Mouse (Mus musculus) liver, embryonic 14.5 days (tissue): ENCODE results near the gene Trp63. TPM values are rescaled to one million over a fixed set of nuclear protein-coding genes. Genes with fewer than 3 reads are reported as not detected.

Experiments
- ATAC-seq: fragments of 200-750 bp; cut with Nextera tagmentation; 2 replicates; pipeline ENCODE4 v1.8.0; 2017; ENCODE audit warnings: moderate number of reproducible peaks, mild to moderate bottlenecking, moderate library complexity; ENCODE audit not compliant: insufficient read depth
- DNase-seq, 3 experiments: peaks; one replicate each; pipeline ENCODE4 v3.0.0-alpha.2; 2012 to 2013; ENCODE audit warnings: low read depth in 3 of 3, low spot score in 3 of 3
- H3K27ac ChIP-seq: fragments of 300-500 bp; sonication (generic); 2 replicates; pipeline ENCODE4 v1.5.1; 2014; ENCODE audit warnings: moderate library complexity, mild to moderate bottlenecking, control low read depth, inconsistent platforms
- H3K27me3 ChIP-seq: fragments of 300-500 bp; sonication (generic); 2 replicates; pipeline ENCODE4 v1.6.1; 2014; ENCODE audit warnings: mild to moderate bottlenecking, low read length, moderate library complexity; ENCODE audit not compliant: control insufficient read depth, insufficient read depth
- H3K36me3 ChIP-seq: fragments of 300-500 bp; sonication (generic); replicated peaks from 2 replicates; pipeline ENCODE4 v1.6.1; 2014; ENCODE audit warnings: low read depth; ENCODE audit not compliant: control insufficient read depth, insufficient read depth
- H3K4me1 ChIP-seq, 2 experiments: fragments of 200-500 bp in 1 of 2; fragments of 300-500 bp in 1 of 2; sonication (generic) in 1 of 2; replicated peaks; 2 replicates each; pipeline ENCODE4 v1.6.1; 2012 to 2014; ENCODE audit warnings: antibody characterized with exemption in 1 of 2, inconsistent platforms in 1 of 2, low read length in 1 of 2; ENCODE audit not compliant: control insufficient read depth in 2 of 2, insufficient read depth in 2 of 2
- H3K4me2 ChIP-seq: fragments of 300-500 bp; sonication (generic); 2 replicates; pipeline ENCODE4 v1.6.1; 2014; ENCODE audit warnings: low read depth, mild to moderate bottlenecking, control low read depth, moderate library complexity
- H3K4me3 ChIP-seq, 2 experiments: fragments of 200-500 bp in 1 of 2; fragments of 300-500 bp in 1 of 2; sonication (generic) in 1 of 2; 2 replicates each; pipeline ENCODE4 v1.5.1; 2012 to 2014; ENCODE audit warnings: low read depth in 2 of 2, low read length in 2 of 2, mild to moderate bottlenecking in 2 of 2, control low read depth in 1 of 2, inconsistent platforms in 1 of 2, moderate library complexity in 1 of 2; ENCODE audit not compliant: insufficient read depth in 1 of 2
- H3K9ac ChIP-seq: fragments of 300-500 bp; sonication (generic); replicated peaks from 2 replicates; pipeline ENCODE4 v1.6.1; 2014; ENCODE audit warnings: mild to moderate bottlenecking, control low read depth, moderate library complexity
- H3K9me3 ChIP-seq: fragments of 300-500 bp; sonication (generic); 2 replicates; pipeline ENCODE4 v1.6.1; 2016; ENCODE audit warnings: low read length, mixed read lengths; ENCODE audit not compliant: control insufficient read depth
- CTCF ChIP-seq: IDR thresholded peaks from 2 replicates; pipeline ENCODE4 v1.5.1; 2016; ENCODE audit warnings: antibody characterized with exemption, low read depth, control low read depth
- EP300 ChIP-seq: IDR thresholded peaks from 2 replicates; pipeline ENCODE4 v1.6.1; 2016; ENCODE audit warnings: antibody characterized with exemption, low read depth
- WGBS: fragments of 180-500 bp; shearing (Covaris S2); extraction: QIAGEN DNeasy Blood & Tissue Kit; methylation state at CpG from one replicate; pipeline ENCODE4 v1.1.7; 2014; ENCODE audit not compliant: insufficient replicate concordance; 5-methylcytosine and 5-hydroxymethylcytosine counted together
- polyA plus RNA-seq, 2 experiments: library from polyadenylated mRNA; depleted of rRNA in 1 of 2; stranded (reverse) in 1 of 2; unstranded in 1 of 2; fragments of >200 nt; fragmentation: Nextera tagmentation in 1 of 2; extraction: Ambion mirVana in 1 of 2; gene quantifications; 2 replicates each; pipeline versions ENCODE4 v1.2.1 to v1.2.3; 2012 to 2014

The Trp63 gene
- polyA plus RNA-seq, 2 experiments, result 0.02 TPM; not detected in 1

- Histone ChIP-seq H3K4me2 (no peak overlapping the region), H3K27ac (no peak overlapping the region), H3K27me3 (no peaks in the 10 kb centered on the region), H3K9me3 (no peaks in the 10 kb centered on the region), H3K36me3 (no peaks in the 10 kb centered on the region), H3K4me3 (no peak overlapping the region), H3K4me1 (no peaks in the 10 kb centered on the region), H3K9ac (no peak overlapping the region)
- ATAC-seq (no peak), DNase-seq (no peak)
- 73% methylated on average over 7 of the region's 7 CpGs for WGBS
- TF ChIP-seq EP300 (no peak), CTCF (no peak)
These were observed 91.0 kb downstream of the Trp63 start for GRCm38 (mm10) chr16:25774611-25775010.

GRCm38 (mm10) chr16:25777501-25777900 lies 93.9 kb downstream of the Trp63 start:
- Histone ChIP-seq H3K27me3 (no peaks in the 10 kb centered on the region), H3K4me3 (no peak overlapping the region), H3K4me2 (no peak overlapping the region), H3K4me1 (no peaks in the 10 kb centered on the region), H3K9me3 (no peaks in the 10 kb centered on the region), H3K36me3 (no peaks in the 10 kb centered on the region), H3K9ac (no peak overlapping the region), H3K27ac (no peak overlapping the region)
- 33% methylated on average over 1 of the region's 1 CpGs for WGBS
- no peak for TF ChIP-seq CTCF
- TF ChIP-seq EP300, result no peak
- ATAC-seq, result no peak
- no peak for DNase-seq

- no peak overlapping the region for H3K9ac ChIP-seq
- no peak for DNase-seq
- H3K27ac ChIP-seq, result no peak overlapping the region
- no peaks in the 10 kb centered on the region for H3K4me1 ChIP-seq
- H3K27me3 ChIP-seq, result no peaks in the 10 kb centered on the region
- no peak overlapping the region for H3K4me2 ChIP-seq
- no peak for ATAC-seq
- 41% methylated on average over 4 of the region's 4 CpGs for WGBS
- no peak overlapping the region for H3K4me3 ChIP-seq
- no peaks in the 10 kb centered on the region for H3K36me3 ChIP-seq
- TF ChIP-seq CTCF (no peak), EP300 (no peak)
- no peaks in the 10 kb centered on the region for H3K9me3 ChIP-seq
These were observed 96.4 kb downstream of the Trp63 start for GRCm38 (mm10) chr16:25779964-25780363.

- DNase-seq (no peak), ATAC-seq (no peak)
- H3K4me3 ChIP-seq, result no peak overlapping the region
- H3K27ac ChIP-seq, result no peak overlapping the region
- no peak overlapping the region for H3K9ac ChIP-seq
- TF ChIP-seq CTCF (no peak), EP300 (no peak)
- no peaks in the 10 kb centered on the region for H3K9me3 ChIP-seq
- no peaks in the 10 kb centered on the region for H3K27me3 ChIP-seq
- no peaks in the 10 kb centered on the region for H3K36me3 ChIP-seq
- WGBS, result 53% methylated on average over 2 of the region's 2 CpGs
- no peaks in the 10 kb centered on the region for H3K4me1 ChIP-seq
- H3K4me2 ChIP-seq, result no peak overlapping the region
These were observed 100.7 kb downstream of the Trp63 start for GRCm38 (mm10) chr16:25784246-25784645.

- Histone ChIP-seq H3K4me2 (no peak overlapping the region), H3K4me1 (no peaks in the 10 kb centered on the region), H3K27ac (no peak overlapping the region), H3K27me3 (no peaks in the 10 kb centered on the region), H3K9ac (no peak overlapping the region), H3K4me3 (no peak overlapping the region), H3K9me3 (no peaks in the 10 kb centered on the region), H3K36me3 (no peaks in the 10 kb centered on the region)
- no peak for DNase-seq
- 51% methylated on average over 5 of the region's 5 CpGs for WGBS
- no peak for ATAC-seq
- TF ChIP-seq EP300, result no peak
- no peak for TF ChIP-seq CTCF
These were observed 102.9 kb downstream of the Trp63 start for GRCm38 (mm10) chr16:25786457-25786856.
